Mouse (Mus musculus) adrenal gland, adult (tissue): Measurements from ENCODE around the gene Dhrs3.

Source experiments
- DNase-seq, 2 experiments: peaks; one replicate each; pipeline ENCODE4 v3.0.0; 2022 to 2023; ENCODE audit warnings: low spot score in 1 of 2; ENCODE audit not compliant: inconsistent age in 2 of 2

Gene Dhrs3

DNA sequence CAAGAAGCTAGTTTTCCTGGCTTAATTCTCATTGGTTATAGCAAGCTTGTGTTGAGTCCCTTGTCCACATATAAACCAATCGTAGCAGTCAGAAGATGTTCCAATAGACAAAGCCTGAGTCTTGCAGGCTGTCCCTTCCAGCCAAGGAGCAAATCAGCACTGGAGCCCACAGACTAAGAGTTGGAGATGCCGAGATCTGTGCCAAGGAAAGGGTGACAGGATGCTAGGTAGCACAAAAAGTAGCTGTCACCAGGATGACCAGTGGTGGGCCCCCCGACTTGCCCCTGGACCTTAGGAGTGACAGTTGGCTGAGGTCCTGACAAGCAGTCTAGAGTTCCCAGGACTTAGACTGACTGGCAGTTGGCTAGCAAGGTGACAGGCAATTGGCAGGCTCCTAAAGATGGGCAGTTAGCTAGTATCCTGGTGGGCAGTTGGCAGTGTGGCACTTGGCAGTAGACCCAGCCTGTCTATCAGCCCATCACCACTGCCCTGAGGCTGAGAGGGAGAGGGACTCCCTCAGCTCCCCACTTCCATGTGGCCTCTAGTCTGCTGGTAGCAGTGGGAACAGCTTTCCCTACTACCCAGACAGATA, 44.0 kb downstream of the Dhrs3 start:
- no peak for DNase-seq

DNA sequence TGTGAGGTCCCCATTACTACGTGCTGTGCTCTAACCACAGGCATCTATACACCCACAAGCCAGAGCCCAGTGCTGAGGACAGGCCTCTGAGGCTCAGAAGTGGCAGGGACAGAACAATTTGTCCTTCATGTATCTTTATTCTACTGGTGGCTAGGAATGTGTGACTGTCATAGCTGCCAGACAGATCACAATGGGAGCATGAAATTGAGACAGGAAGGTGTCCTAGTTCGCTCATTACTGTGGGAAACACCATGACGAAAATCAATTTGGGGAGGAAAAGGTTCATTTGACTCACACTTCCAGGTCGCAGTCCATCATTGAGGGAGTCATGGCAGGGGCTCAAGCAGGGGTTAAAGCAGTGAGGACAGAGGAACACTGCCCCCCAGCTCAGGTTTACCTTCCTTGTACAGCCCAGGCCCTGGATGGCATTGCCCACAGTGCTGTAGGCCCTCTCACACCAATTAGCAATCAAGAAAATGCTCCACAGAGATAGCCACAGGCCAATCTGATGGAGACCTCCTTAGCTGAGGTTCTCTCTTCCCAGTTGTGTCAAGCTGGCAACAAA, 47.3 kb downstream of the Dhrs3 start:
- no peak for DNase-seq

DNA sequence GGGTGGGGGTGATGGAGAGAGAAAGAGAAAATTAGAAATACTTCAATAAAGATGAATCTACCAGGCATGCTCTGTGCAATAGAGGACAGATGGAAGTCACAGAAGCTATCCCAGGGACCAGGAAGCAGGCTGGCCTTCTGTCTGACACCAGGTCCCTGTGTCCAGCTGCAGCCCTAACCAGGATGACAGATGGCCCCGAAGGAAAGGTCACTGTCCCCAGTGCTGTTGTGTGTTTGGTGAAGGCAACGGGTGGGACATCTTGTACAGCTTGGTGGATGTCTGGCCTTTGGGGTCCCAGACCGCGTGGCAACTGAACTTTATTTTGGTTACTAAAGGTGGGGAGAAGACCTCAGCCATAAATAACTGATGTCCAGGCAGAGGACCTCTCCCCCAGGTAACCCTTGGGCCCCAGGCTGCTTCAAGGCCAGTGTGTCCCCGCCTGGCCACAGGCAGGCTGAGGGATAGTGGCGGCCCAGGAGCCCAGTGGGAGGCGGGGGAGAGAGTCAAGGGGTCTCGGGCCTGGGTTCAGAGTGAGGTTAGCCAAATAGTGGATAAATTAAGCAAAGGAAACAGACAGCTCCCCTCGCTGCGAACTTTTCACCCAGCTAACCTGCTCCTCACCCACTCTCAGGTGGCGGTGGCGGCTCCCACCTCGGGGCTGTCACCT, 48.3 kb downstream of the Dhrs3 start:
- DNase-seq = no peak

DNA sequence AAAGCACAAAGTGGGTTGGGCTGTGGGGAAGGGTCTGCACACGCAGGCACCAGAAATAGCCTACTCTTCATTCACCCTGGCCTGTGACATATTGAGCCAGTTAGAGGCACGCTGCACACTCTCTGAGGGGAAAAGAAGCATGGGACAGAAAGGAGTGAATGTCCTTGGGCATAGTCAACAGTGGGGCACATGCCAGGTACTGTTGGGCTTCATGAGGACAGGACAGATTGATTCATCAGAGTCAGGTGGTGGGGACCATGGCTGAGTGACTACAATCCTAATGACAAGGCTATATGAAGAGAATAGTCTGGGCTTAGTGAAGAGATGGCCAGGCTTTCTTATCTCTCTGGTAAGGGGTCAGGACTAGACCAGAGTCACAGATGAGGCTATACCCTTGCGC, 49.8 kb downstream of the Dhrs3 start:
- no peak for DNase-seq

DNA sequence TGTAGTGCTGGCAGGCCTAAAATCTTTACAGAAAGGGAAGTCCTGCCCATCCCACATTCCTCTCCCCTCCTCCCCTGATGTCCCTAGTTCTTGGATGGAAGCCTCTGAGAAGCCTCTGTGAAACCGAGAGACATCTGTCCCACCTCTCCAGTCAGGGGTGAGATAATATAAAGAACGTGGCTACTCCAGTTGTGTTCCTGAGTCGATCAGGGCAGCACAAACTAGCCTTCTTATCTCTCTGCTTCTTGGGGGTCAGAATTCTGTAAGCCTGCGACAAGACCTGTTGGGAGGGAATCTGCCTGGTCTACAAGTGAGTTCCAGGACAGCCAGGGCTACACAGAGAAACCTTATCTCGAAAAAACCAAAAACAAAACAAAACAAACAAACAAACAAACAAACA, 50.6 kb downstream of the Dhrs3 start:
- no peak for DNase-seq

DNA sequence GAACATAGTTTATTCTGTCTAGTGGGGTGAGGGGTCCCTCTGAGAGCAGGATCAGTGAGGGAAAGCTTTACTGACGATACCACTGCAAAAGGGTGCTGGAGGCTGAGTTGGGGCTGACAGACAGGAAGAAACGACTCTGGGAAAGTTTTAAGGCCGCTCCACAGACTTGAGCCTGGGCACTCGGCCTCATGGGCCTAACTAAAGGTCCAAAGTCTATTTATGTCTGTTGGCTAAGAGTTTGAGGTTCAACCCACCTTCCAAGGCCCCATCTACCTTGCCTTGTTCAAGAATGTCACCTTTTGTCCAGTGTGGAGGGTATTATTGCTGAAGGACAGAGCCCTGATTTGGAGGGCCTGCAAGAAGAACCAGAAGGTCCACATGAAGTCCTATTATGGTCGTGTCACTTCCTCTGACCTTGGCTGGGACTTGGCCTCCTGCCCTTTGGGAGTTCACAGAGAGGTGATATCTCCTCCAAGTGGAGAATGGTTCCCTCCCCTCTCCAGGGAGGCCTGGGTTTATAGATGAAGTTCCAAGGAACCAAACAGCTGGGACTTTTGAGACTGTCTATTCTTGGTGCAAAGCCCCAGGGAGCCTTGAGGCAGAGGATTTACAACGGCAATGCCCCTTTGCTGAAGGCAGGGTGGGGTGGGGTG, 55.2 kb downstream of the Dhrs3 start:
- DNase-seq = peak; percentile 84 to 94

DNA sequence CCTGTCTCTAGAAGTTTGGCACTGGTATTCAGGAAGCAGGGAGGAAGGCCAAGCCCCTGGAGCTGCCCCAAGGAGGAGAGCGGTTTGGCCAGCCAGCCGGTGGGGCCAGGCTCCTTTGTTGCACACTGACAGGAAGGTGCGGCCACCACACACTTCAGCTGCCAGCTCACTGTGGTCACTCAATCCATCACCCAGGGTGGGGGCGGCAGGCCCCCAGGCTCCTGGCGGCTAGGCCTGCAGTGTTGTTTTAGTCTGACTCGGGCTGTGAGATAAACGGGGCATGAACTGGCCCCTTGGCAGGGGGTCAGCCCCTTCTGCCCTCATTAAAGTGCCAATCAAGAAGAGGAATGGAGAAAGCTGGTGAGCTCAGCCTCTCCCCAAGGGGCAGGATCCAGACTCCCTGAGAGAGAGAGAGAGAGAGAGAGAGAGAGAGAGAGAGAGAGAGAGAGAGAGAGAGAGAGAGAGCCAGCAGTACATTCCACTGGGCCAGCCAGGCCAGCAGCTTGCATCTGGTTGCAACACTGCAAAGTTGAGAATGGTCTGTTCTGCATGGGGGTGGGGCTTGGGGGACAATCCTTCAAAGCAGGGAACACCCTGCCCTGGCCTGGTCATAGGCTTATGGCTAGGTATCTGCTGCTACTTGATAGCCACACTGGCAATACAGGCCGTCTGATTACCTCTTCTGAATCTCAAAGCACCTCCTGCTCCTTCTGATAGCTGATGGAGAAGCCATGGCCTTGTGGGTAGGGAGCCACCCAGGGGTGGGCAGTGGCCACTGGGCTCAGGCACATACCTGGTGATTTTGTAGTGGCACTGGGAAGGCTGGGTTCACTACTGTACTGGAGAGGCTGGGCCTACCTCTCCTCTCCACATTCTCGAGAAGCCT, 57.1 kb downstream of the Dhrs3 start:
- DNase-seq = peak; percentile 61 to 83

DNA sequence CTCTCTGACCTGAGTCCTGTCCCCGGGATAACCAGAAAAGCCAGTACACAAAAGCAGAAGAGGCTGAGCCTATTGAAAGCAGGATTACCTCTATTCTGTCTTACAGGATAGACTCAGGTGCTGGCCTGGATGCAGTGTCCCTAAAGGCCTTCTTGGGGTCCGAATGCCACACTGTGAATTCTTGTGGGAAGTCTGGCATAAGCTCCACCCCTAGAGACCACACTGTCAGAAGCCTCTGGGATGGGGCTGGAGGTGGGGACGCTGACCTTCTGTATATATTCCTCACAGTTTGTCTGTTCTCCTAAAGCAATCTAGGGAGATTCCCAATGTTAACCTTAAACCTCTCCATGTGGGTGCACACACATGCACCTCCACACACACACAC, 57.7 kb downstream of the Dhrs3 start:
- no peak for DNase-seq

DNA sequence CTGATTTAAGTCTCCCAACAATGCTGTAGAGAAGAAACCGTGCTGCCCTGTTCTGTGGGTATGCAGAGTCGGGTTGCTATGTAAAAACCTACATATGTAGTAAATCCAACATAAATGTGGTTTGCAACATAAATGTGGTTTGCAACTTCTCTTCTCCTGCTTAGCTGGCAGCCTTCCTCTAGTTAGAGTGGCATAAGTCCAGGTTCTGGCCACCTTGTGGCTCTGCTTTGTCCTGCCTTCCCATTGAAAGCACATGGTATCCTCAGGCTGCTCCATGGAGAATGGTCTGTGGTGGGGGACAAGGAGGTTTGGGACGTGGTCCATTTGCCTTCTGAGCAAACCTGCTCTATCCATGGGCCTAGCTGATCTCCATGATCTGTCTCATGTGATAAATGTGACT, 58.3 kb downstream of the Dhrs3 start:
- DNase-seq = peak in 1 of 2 experiments; percentile 20

DNA sequence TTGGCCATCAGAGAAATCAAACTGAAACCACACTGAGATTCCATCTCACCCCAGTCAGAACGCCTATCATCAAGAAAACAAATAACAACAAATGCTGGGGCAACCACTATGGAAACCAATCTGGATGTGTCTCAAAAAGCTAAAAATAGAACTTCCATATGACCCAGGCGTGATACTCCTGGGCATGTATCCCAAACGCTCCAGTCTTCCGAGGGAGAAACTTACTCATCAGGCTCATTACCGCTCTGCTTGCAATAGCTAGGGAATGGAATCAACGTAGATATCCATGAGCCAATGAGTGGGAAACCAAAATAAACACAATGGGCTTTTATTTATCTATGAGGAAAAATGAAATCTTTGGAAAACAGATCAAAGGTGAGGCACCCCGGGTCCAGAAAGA, 59.2 kb downstream of the Dhrs3 start:
- no peak for DNase-seq

DNA sequence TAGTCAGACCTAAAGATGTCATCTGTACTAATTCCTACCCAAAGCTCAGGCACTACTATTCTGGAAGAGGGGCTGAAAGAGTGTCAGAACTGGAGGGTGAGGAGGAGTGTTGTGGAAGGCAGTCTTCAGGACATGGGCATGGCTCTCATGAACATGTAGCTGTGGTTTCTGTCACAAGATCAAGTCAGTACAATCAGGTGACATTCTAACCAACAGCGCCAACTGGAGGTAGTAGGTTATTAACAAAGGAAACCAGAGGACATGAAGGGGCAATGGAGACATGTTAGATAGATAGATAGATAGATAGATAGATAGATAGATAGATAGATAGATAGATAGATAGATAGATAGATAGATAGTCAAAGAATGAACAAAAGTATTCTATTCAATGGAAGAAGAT, 60.8 kb downstream of the Dhrs3 start:
- no peak for DNase-seq

DNA sequence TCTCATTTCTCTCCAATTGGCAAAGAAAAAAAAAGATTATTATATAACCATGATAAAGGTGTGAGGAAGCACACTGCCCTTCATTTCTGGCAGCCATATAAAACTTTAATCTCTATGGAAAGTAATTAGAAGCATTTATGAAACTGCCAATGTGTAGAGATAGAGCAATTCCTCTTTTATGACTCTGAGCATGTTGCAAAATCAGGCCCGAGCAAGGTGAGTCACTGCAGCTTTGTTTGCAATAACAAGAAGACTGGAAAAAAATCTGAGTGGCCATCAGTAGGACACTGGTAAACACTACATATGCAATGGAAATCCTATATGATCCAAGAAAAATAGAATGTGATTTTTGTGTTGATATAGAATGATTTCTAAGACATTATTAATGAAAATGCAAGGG, 63.2 kb downstream of the Dhrs3 start:
- peak; percentile 39 to 80 for DNase-seq

DNA sequence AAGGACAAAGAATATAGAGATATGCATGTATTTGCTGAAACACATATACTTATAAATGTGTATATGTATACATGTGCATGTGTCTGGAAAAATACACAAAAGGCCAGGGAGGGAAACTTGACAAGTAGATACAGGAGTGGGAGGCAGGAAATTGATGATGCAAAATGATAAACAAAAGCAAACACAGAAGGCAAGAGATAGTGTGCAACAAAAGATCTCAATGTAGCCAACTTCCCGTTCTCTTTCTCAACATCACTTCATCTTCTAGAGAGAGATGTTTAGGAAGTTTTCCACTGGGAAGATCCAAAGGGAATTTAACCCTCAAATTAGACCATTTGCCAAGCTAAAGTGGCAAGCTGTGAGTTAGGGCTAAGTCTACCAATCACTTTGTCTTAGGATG, 63.7 kb downstream of the Dhrs3 start:
- DNase-seq = no peak

DNA sequence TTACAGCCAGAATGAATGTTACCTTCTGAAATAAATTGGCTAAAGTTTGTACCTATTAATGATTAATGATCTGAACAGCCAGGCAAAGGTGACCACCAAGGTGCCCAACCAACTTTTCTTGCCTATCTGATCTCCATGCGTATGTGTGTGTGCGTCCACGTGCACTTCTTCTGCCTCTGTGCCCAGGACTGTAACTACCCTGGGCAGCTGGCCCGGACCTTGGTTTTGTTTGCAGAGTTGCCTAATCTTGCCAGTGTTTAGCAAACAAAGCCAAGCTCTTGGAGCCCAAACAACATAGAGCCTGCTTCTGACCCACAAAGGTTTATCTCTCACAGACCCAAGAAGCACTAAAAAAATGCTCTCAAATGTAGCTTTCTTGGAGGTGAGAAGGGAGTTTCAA, 64.6 kb downstream of the Dhrs3 start:
- peak; percentile 51 to 92 for DNase-seq

DNA sequence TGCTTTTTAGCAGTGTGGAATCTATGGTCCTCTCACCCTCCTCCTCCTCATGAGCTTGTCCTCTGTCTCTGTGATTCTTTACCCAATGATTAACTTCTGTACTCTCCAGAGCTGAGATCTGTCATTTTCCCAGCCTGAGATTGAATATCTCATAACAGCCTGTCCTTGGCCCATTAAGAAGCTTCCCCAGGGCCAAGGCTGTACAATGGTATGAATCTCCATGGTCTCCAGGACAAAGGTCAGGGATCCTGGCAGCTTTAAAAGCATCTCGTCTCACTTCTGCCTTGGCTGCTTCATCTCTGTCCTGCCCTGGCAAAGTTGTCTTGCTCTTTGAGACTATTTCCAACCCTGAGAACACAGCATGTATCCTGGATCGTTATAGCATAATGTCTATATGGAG, 65.1 kb downstream of the Dhrs3 start:
- peak; percentile 73 to 87 for DNase-seq

DNA sequence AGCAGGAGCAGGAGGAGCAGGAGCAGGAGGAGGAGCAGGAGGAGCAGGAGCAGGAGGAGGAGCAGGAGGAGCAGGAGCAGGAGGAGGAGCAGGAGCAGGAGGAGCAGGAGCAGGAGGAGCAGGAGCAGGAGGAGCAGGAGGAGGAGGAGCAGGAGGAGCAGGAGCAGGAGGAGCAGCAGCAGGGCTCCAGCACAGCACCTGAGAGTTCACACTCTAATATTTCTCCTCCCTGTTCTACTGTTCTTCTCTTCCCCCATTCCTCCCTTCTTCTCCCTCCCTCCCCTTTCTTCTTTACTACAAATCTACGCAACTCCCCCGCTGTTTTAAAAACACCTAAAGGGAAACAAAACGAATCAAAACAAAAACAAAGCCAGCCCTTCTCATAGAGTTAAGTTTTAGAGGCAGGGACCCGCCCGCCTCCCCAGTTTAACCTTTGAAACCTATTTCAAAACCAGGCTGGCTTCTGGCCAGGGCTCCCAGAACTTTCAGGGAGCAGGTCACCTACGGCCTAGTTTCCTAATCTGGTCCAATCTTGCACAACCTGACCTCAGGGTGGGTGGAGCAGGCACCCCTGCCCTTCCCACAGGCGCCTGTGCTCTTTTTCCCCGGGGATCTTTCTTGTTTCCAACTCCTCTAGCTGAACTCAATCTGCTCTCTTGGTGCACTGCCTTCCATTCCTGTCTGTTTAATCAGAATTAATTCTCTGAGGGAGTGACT, 67.7 kb downstream of the Dhrs3 start:
- peak; percentile 83 to 96 for DNase-seq

DNA sequence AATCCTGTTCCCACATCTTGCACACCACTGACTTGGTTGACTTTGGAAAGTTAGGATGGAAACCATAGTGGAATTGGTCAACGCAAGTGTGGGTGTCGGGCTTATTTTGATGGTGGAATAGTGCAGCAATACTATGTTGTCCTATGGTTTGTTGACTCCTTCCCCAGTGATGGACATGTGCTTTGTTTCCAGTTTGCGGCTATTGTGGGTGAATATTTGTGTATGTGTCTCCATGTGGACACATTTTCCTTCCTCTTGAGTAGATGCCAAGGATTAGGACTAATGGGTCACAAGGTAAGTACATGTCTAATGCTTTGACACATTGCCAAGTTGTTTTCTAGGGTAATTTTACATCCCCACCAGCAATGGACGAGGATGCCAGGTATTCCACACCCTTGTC, 68.6 kb downstream of the Dhrs3 start:
- no peak for DNase-seq

DNA sequence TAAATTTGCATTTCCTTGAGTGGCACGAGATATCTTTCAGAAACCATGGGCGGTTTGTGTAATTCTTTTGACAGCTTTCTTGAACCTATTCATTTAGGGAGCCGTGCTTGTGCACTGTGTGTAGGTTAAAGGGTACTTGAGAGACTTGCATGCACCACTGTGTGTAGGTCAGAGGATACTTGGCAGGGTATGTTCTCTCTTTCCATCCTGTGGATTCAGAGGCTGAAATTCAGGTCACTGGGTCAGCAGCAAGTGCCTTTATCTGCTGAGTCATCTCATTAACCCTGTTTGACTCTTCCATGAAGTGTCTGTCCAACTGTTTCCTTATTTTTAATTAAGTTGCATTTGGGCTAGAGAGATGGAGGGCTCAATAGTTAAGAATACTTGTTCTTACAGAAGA, 69.1 kb downstream of the Dhrs3 start:
- DNase-seq = no peak

DNA sequence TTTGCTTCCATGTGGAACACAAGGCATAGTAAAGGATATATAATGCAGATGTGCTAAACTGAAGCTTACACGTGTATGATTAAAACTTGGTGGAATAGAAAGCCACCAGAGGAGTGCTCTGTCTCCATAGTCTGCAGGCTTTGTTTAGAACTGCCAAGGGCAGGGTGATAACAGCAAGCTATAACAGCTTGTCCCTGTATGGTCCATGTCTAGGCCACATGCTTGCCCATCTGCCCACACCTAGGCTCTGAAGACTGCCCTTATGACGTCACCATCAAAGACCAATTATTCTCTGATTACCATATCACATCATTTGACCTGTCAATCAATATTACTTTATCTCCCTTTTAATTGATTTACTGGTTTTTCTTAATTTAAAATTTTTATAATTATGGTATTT, 72.6 kb downstream of the Dhrs3 start:
- no peak for DNase-seq

DNA sequence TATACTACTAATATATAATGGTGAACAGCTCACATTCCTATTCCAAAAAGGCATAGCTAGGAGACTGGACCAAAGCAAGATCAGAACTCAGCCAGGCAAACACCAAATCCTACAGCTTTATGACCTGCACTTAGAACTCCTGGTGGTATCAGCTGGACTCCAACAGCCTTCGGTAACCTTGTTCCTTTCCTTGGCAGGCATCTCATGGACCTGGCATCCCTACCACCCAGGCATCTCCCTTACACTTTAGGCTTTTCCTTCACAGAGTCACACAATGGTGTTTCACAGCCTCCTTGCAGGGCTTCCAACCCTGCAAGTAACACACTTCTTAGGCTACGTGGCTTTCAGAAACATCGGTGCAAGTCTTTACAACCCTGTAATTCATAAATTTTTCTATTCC, 75.7 kb downstream of the Dhrs3 start:
- no peak for DNase-seq

DNA sequence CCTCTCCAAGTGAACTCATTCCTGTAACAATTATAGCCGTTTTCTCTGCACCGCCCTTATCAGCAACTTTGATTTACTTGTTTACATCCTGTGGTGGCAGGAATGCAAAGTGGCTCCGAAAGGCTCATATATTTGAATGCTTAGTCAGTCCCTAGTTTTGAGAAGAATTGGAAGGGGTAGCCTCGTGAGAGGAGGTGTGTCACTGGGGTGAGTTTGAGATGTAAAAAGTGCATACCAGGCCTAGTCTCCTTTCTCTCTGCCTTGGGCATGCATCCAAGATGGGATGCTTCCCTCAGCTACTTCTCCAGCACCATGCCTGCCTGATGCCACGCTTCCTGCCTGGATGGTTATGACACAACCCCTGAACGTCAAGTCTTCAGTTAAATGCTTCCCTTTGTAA, 76.4 kb downstream of the Dhrs3 start:
- no peak for DNase-seq
